Mouse (Mus musculus) 3T3-L1 (cell line): Measurements from ENCODE around the gene Olfr561.

Source experiments
- DNase-seq: peaks from one replicate; pipeline ENCODE4 v3.0.0-alpha.2; 2015; ENCODE audit warnings: low read depth, low spot score

Olfr561 gene

DNA sequence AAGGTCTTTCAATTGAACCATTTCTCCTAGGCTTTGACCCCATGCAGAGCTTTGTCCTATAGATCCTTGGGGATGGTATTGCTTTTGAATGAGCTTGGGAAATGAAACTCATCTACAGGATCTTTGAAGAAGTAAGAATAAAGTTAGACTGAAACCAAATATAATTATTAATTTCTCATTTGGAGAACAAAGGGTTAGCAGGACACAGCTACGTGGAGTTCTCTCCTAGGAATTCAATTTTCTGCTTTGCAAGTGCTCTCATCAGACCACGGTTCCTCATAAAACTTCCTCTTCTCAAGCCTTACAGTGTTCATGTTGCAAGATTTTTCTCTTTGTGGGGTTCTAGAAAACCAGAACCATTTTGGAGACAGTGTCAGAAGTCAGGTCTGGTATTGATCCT, at the start of gene Olfr561:
Gene Olfr561, plus strand, starts transcription at position 301 of the 400 bp plus-strand sequence.
- DNase-seq = no peak

- no peak for DNase-seq
Observed at GRCm38 (mm10) chr7:102727391-102727790, 43.6 kb upstream of the Olfr561 start, which contains the start of gene Olfr559. Olfr559 (minus strand) TSS chr7:102727491.

GRCm38 (mm10) chr7:102733793-102734192, 37.2 kb upstream of the Olfr561 start:
- no peak for DNase-seq

- DNase-seq = no peak
Observed at GRCm38 (mm10) chr7:102737705-102738104, 33.3 kb upstream of the Olfr561 start.

GRCm38 (mm10) chr7:102752086-102752485, 18.9 kb upstream of the Olfr561 start:
- DNase-seq = peak; percentile 10

GRCm38 (mm10) chr7:102759266-102759665, 11.8 kb upstream of the Olfr561 start, which contains the start of the genes Olfr560 and Olfr78:
Olfr560 (minus strand) TSS chr7:102759366.
Olfr78 (minus strand) TSS chr7:102759471.
- DNase-seq = no peak

DNA sequence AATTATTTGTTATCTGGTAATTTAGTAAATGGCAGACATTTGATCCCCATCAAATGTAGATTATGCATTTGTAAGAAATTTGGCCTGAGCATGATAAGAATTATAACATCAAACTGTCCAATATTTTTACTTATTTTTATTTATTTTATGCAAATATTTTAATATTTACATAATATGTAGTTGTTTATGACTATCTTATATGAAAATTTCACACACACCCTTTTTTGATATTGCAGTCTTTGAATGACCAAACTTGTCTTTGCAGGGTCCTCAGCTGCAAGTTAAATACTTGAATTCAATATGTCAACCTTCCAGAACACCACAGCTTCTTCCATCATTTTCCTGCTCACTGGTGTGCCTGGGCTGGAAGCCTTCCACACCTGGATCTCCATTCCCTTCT, 32.2 kb downstream of the Olfr561 start, which contains the start of gene Olfr564:
Gene Olfr564, plus strand, starts transcription at position 301 of the 400 bp plus-strand sequence.
- DNase-seq = no peak
